ENCODE assay signal across 21 mouse cellular contexts in the genomic region with DNA sequence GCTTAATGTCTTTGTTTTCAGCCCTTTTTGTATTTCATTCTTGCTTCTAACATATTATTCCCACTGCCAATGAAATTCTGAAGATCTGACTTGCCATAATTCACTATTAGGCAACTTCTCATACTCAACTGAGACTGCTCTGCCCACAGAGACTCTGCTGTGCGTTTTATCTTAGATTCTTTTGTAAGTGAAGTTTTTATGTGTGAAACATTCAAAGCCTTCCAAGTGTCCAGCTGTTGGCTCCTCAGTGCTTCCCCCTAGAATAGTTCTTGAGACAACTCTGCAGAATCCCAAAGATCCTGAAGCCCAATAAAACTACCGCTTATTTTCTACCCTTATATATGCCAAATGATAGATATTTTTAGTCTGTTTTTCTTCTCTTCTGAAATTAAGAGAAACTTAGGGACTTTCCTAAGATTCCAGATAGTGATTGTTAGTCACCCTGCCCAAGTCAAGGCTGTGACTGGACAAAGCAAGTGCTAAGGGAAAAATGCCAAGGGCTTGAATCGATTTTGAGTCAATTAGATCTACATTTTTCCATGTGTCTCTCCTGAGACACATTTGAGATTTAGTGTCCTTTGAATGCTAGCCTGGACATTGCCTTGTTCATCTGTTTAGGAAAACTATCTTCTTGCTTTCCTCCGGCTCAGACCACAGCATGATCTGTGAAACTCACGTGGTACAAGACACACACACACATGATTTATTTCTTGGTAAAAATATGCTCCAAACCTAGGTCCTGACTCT. TPM values are rescaled to one million over a fixed set of nuclear protein-coding genes. Genes with fewer than 3 reads are reported as not detected.
DNase-seq lines count a peak whose midpoint lies in the region; ATAC-seq lines count a peak whose summit lies in the region.
"Had no signal": no experiment of that assay in that cellular context is flagged by ENCODE, and none has a peak within 500 bp of the region (broad histone marks: within the 10 kb centered on the region; RNA-seq: fewer than 3 reads in every experiment).

No protein-coding gene starts in this region.

- no peak for DNase-seq in frontal cortex, adult 2 months (ENCODE audit: extremely low spot score in 1 of 2, low spot score in 1 of 2)
- peak; percentile 46 for DNase-seq in kidney, postnatal 10 days
- no peak for DNase-seq in kidney, postnatal 4 days
- DNase-seq in 3T3-L1 (ENCODE audit: low read depth, low spot score): peak; percentile 52
- peak; percentile 30 to 36 for DNase-seq in heart, postnatal 10 days
- no peak for DNase-seq in cerebellum, adult 9-10 months
- no peak for DNase-seq in spleen, postnatal 14 days (ENCODE audit: low spot score in 2 of 2)
- DNase-seq: adrenal gland, postnatal 36 days; cerebellum, adult 8-10 months; gastrocnemius, postnatal 25 days; kidney, adult 11 months had no signal

- peak; percentile 57 for ATAC-seq in frontal cortex, adult (ENCODE audit: low TSS enrichment)
- ATAC-seq: liver, embryonic 12.5 days; midbrain, embryonic 13.5 days had no signal

- intact Hi-C loops in heart, postnatal 10 days (cut with DNase I): no loop called here

RNA-seq across cellular contexts. Expression of gene Sohlh2, which starts 13.9 kb away (rescaled TPM):
- polyA plus RNA-seq in frontal cortex, adult 2 months (2012; rRNA removed): 0.04 TPM in 1 of 2 replicates, not detected in the other
- not detected for total RNA-seq in heart, postnatal 10 days (2021)
- total RNA-seq: adrenal gland, postnatal 36 days; gastrocnemius, postnatal 25 days; layer of hippocampus, postnatal 14 days; left cerebral cortex, postnatal 4 days; neutrophil, adult 5-6 weeks had no signal
- polyA plus RNA-seq: forebrain, embryonic 10.5 days; heart, postnatal 0 days; large intestine, adult 2 months; liver, embryonic 12.5 days; midbrain, embryonic 13.5 days; small intestine, adult 2 months had no signal

RNA-seq across cellular contexts. Expression of gene Dclk1, which starts 46.4 kb away (rescaled TPM):
- 302 and 319 TPM in 2 replicates for polyA plus RNA-seq in frontal cortex, adult 2 months (2012; rRNA removed)
- total RNA-seq in heart, postnatal 10 days (2021): 10 to 100 TPM; 11.9 to 13.0 TPM

RNA-seq across cellular contexts. Expression of gene Ccdc169, which starts 58.6 kb away (rescaled TPM):
- polyA plus RNA-seq in frontal cortex, adult 2 months (2012; rRNA removed): 0.44 and 0.54 TPM in 2 replicates
- total RNA-seq in heart, postnatal 10 days (2021): under 1 TPM; 0.10 to 0.15 TPM
- total RNA-seq: gastrocnemius, postnatal 25 days; layer of hippocampus, postnatal 14 days; neutrophil, adult 5-6 weeks had no signal
- polyA plus RNA-seq: forebrain, embryonic 10.5 days; heart, postnatal 0 days; large intestine, adult 2 months; liver, embryonic 12.5 days; small intestine, adult 2 months had no signal

Comparison
In these comparisons a context has a peak if more than half of its experiments do, and no peak if none do; other contexts are left out.
1. DNase-seq: peak in kidney, postnatal 10 days (single experiment), 3T3-L1 (single experiment) and heart, postnatal 10 days (2 of 2); none in frontal cortex, adult 2 months (0 of 2), kidney, postnatal 4 days (0 of 2), cerebellum, adult 9-10 months (single experiment) and spleen, postnatal 14 days (0 of 2).